Mouse (Mus musculus): ENCODE results near the gene Trpv1.

The Trpv1 gene

GRCm38 (mm10) chr11:73233992-73234391, at the start of gene Trpv1:
Trpv1 (plus strand) TSS chr11:73234292.
- in situ Hi-C loops (cut with MboI; ENCODE audit: low sequenced_read_pairs) = no loop called here

GRCm38 (mm10) chr11:73185872-73186615, 48.0 kb upstream of the Trpv1 start:
- in situ Hi-C loops (cut with MboI; ENCODE audit: low sequenced_read_pairs) = no loop called here

GRCm38 (mm10) chr11:73187231-73187630, 46.9 kb upstream of the Trpv1 start:
- in situ Hi-C loops (cut with MboI; ENCODE audit: low sequenced_read_pairs) = no loop called here

GRCm38 (mm10) chr11:73193047-73193446, 41.0 kb upstream of the Trpv1 start:
- in situ Hi-C loops (cut with MboI; ENCODE audit: low sequenced_read_pairs) = no loop called here

- in situ Hi-C loops (cut with MboI; ENCODE audit: low sequenced_read_pairs) = no loop called here
Observed at GRCm38 (mm10) chr11:73194444-73194843, 39.6 kb upstream of the Trpv1 start.

- in situ Hi-C loops (cut with MboI; ENCODE audit: low sequenced_read_pairs) = no loop called here
Observed at GRCm38 (mm10) chr11:73198190-73198589, 35.9 kb upstream of the Trpv1 start.

GRCm38 (mm10) chr11:73198603-73199229, 35.4 kb upstream of the Trpv1 start, which contains the start of gene Ctns:
Ctns (minus strand) TSS chr11:73199042.
- in situ Hi-C loops (cut with MboI; ENCODE audit: low sequenced_read_pairs) = no loop called here

- in situ Hi-C loops (cut with MboI; ENCODE audit: low sequenced_read_pairs) = no loop called here
Observed at GRCm38 (mm10) chr11:73199230-73199712, 34.8 kb upstream of the Trpv1 start, which contains the start of gene Shpk. Shpk (plus strand) TSS chr11:73199460.

- in situ Hi-C loops (cut with MboI; ENCODE audit: low sequenced_read_pairs) = no loop called here
Observed at GRCm38 (mm10) chr11:73199879-73200278, 34.2 kb upstream of the Trpv1 start.

GRCm38 (mm10) chr11:73201021-73201420, 33.1 kb upstream of the Trpv1 start:
- in situ Hi-C loops (cut with MboI; ENCODE audit: low sequenced_read_pairs) = no loop called here

GRCm38 (mm10) chr11:73201597-73201996, 32.5 kb upstream of the Trpv1 start:
- in situ Hi-C loops (cut with MboI; ENCODE audit: low sequenced_read_pairs) = no loop called here

- in situ Hi-C loops (cut with MboI; ENCODE audit: low sequenced_read_pairs) = no loop called here
Observed at GRCm38 (mm10) chr11:73203895-73204294, 30.2 kb upstream of the Trpv1 start.

- in situ Hi-C loops (cut with MboI; ENCODE audit: low sequenced_read_pairs) = no loop called here
Observed at GRCm38 (mm10) chr11:73205194-73205593, 28.9 kb upstream of the Trpv1 start.

GRCm38 (mm10) chr11:73207621-73208020, 26.5 kb upstream of the Trpv1 start:
- in situ Hi-C loops (cut with MboI; ENCODE audit: low sequenced_read_pairs) = no loop called here

- in situ Hi-C loops (cut with MboI; ENCODE audit: low sequenced_read_pairs) = no loop called here
Observed at GRCm38 (mm10) chr11:73213956-73214355, 20.1 kb upstream of the Trpv1 start.

GRCm38 (mm10) chr11:73219671-73220070, 14.4 kb upstream of the Trpv1 start:
- in situ Hi-C loops (cut with MboI; ENCODE audit: low sequenced_read_pairs) = no loop called here

- in situ Hi-C loops (cut with MboI; ENCODE audit: low sequenced_read_pairs) = no loop called here
Observed at GRCm38 (mm10) chr11:73220651-73221050, 13.4 kb upstream of the Trpv1 start.

- in situ Hi-C loops (cut with MboI; ENCODE audit: low sequenced_read_pairs) = no loop called here
Observed at GRCm38 (mm10) chr11:73222846-73223245, 11.2 kb upstream of the Trpv1 start.

- in situ Hi-C loops (cut with MboI; ENCODE audit: low sequenced_read_pairs) = no loop called here
Observed at GRCm38 (mm10) chr11:73223966-73224365, 10.1 kb upstream of the Trpv1 start.

GRCm38 (mm10) chr11:73225856-73226255, 8.2 kb upstream of the Trpv1 start:
- in situ Hi-C loops (cut with MboI; ENCODE audit: low sequenced_read_pairs) = no loop called here

GRCm38 (mm10) chr11:73228881-73229280, 5.2 kb upstream of the Trpv1 start:
- in situ Hi-C loops (cut with MboI; ENCODE audit: low sequenced_read_pairs) = no loop called here

GRCm38 (mm10) chr11:73230081-73230480, 4.0 kb upstream of the Trpv1 start:
- in situ Hi-C loops (cut with MboI; ENCODE audit: low sequenced_read_pairs) = no loop called here
